Mouse (Mus musculus) CD4-positive, CD25-positive, alpha-beta regulatory T cell, adult 2 months (primary cell): ENCODE measurements around the gene Cd99l2.
A peak's percentile ranks its signal among the peaks of the same experiment; 100 is the strongest.
"Not testable (repeated sequence)": the region's sequence is repeated elsewhere in the genome, so short reads cannot be mapped to it uniquely, and the experiment has no call there.

Source experiments
- DNase-seq: peaks from one replicate; pipeline ENCODE4 v3.0.0-alpha.2; 2012; ENCODE audit warnings: low read depth, low spot score

The Cd99l2 gene

GRCm38 (mm10) chrX:71492634-71493278 is at the start of gene Cd99l2:
Gene Cd99l2, minus strand, starts transcription at chrX:71492849.
- DNase-seq = peak; percentile 92

GRCm38 (mm10) chrX:71540821-71541510 is 48.3 kb upstream of the Cd99l2 start:
- DNase-seq = no peak

- no peak for DNase-seq
These were observed 45.1 kb upstream of the Cd99l2 start for GRCm38 (mm10) chrX:71537791-71538190.

- no peak for DNase-seq
These were observed 41.5 kb upstream of the Cd99l2 start for GRCm38 (mm10) chrX:71534102-71534501.

GRCm38 (mm10) chrX:71532635-71533034 is 40.0 kb upstream of the Cd99l2 start:
- DNase-seq = peak; percentile 19

GRCm38 (mm10) chrX:71528646-71529045 is 36.0 kb upstream of the Cd99l2 start:
- no peak for DNase-seq

GRCm38 (mm10) chrX:71528150-71528549 is 35.5 kb upstream of the Cd99l2 start:
- no peak for DNase-seq

- no peak for DNase-seq
These were observed 34.8 kb upstream of the Cd99l2 start for GRCm38 (mm10) chrX:71527461-71527860.

- no peak for DNase-seq
These were observed 33.1 kb upstream of the Cd99l2 start for GRCm38 (mm10) chrX:71525593-71526299.

- DNase-seq = no peak
These were observed 31.7 kb upstream of the Cd99l2 start for GRCm38 (mm10) chrX:71524310-71524709.

- no peak for DNase-seq
These were observed 30.2 kb upstream of the Cd99l2 start for GRCm38 (mm10) chrX:71522889-71523288.

- no peak for DNase-seq
These were observed 26.6 kb upstream of the Cd99l2 start for GRCm38 (mm10) chrX:71519252-71519651.

GRCm38 (mm10) chrX:71506591-71506990 is 13.9 kb upstream of the Cd99l2 start:
- not testable (repeated sequence) for DNase-seq

- peak; percentile 36 for DNase-seq
These were observed 619 bp upstream of the Cd99l2 start for GRCm38 (mm10) chrX:71493279-71493656.

GRCm38 (mm10) chrX:71491931-71492633 is 567 bp downstream of the Cd99l2 start:
- no peak for DNase-seq

GRCm38 (mm10) chrX:71489353-71489752 is 3.3 kb downstream of the Cd99l2 start:
- DNase-seq = no peak

GRCm38 (mm10) chrX:71482244-71482643 is 10.4 kb downstream of the Cd99l2 start:
- no peak for DNase-seq

GRCm38 (mm10) chrX:71475992-71476391 is 16.7 kb downstream of the Cd99l2 start:
- DNase-seq = no peak

GRCm38 (mm10) chrX:71475497-71475896 is 17.2 kb downstream of the Cd99l2 start:
- peak; percentile 3 for DNase-seq

GRCm38 (mm10) chrX:71475084-71475483 is 17.6 kb downstream of the Cd99l2 start:
- peak; percentile 23 for DNase-seq

- DNase-seq = peak; percentile 12
These were observed 18.2 kb downstream of the Cd99l2 start for GRCm38 (mm10) chrX:71474296-71474956.
